Mouse (Mus musculus): Measurements from ENCODE around the gene Nptn. TPM values are rescaled to one million over a fixed set of nuclear protein-coding genes. Genes with fewer than 3 reads are reported as not detected.
A peak's percentile ranks its signal among the peaks of the same experiment; 100 is the strongest.

Gene Nptn
- polyA plus RNA-seq, 1 experiment from 2014 or later = 169 TPM

DNA sequence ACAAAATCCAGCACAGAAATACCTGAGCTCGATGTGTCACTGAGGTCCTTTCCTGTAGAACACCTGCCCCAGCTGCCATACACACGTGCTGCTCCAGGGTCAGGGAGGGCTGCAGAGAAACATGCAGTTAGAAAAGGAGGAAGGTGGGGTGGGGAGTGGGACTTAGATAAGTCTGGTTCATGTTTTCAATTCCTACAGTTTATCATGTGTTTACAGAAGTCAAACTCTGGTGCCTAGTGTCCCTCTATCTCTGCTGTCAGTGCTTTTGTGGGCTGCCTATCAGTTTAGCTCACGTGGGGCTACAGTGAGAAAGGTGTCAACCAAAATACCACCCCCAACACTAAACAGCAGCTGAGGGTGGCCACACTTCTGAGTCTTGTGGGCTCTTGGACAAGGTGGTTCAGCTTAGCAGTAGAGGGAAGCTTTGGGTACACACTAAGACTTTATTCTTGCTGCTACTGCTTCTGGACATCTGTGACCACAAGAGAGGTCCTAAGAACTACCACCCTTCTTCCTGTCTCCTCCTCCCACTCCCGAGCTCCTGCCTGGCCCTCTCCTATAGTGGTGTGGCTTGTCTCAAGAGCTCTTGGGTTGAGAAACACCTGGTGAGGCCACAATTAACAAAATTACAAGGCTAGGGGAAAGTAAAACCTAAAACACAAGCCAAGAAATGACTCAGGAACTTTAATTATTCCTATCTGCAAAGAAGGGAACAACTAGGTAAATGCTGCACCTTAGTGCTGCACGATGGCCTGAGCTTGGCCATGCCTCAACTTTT is 75.9 kb downstream of the Nptn start:
- Histone ChIP-seq H3K27me3 (ENCODE audit: insufficient read depth, low read length) (no peaks in the 10 kb centered on the region), H3K4me1 (replicated peaks; ENCODE audit: insufficient read depth, low read length) (no peaks in the 10 kb centered on the region), H3K27ac (no peak overlapping the region), H3K4me2 (ENCODE audit: low read length) (no peak overlapping the region), H3K4me3 (replicated peaks; ENCODE audit: low read depth, low read length) (no peak overlapping the region), H3K9me3 (replicated peaks; ENCODE audit: low read length) (no peaks in the 10 kb centered on the region), H3K9ac (ENCODE audit: low read depth, low read length) (no peak overlapping the region), H3K36me3 (ENCODE audit: insufficient read depth, low read length) (no peaks in the 10 kb centered on the region)
- ATAC-seq (replicated peaks; ENCODE audit: low FRiP score, low read depth) (no peak), DNase-seq (ENCODE audit: low spot score) (no peak)
- no peak for TF ChIP-seq CTCF (IDR thresholded peaks at IDR 0.05; ENCODE audit: low read depth)
- 79% methylated on average over 5 of the region's 5 CpGs for WGBS

DNA sequence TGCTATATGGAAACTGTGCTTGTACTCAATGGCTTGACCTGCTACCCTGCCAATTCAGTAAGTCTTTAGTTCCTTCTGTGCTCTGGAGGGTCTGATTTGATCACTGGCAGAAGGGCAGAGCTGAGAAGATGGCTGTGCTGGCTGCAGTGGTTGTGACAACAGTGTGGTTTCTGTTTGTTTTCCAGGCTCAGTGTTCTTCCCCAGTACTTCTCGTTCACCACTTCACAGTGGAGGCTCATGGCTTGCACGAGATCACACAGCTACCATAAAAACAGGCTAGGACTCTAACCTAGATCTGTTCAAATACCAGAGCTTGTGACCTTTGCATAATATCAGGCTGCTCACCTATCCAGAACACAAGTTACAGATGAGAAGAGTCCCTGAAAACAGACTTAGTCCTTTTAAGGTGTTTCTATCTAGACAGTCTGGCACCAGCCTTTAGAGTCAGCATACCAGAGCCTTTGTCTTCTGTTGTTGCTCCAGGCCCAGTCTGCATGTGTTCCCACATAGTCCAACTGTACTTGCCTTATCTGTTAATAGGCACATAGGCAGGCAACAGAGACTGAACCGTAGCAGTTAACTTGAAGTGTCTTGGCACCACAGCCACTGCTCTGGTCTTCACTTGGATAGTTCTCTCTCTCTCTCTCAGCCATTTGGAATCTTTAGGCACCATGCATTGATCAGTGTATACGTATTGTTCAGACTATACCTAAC is 76.7 kb downstream of the Nptn start:
- no peak for TF ChIP-seq CTCF (IDR thresholded peaks at IDR 0.05; ENCODE audit: low read depth)
- Histone ChIP-seq H3K27me3 (ENCODE audit: insufficient read depth, low read length) (no peaks in the 10 kb centered on the region), H3K36me3 (ENCODE audit: insufficient read depth, low read length) (no peaks in the 10 kb centered on the region), H3K4me2 (ENCODE audit: low read length) (no peak overlapping the region), H3K9ac (ENCODE audit: low read depth, low read length) (no peak overlapping the region), H3K27ac (no peak overlapping the region), H3K4me1 (replicated peaks; ENCODE audit: insufficient read depth, low read length) (no peaks in the 10 kb centered on the region), H3K4me3 (replicated peaks; ENCODE audit: low read depth, low read length) (no peak overlapping the region), H3K9me3 (replicated peaks; ENCODE audit: low read length) (no peaks in the 10 kb centered on the region)
- ATAC-seq (replicated peaks; ENCODE audit: low FRiP score, low read depth) = no peak
- 80% methylated on average over 4 of the region's 4 CpGs for WGBS
- DNase-seq (ENCODE audit: low spot score) = no peak

DNA sequence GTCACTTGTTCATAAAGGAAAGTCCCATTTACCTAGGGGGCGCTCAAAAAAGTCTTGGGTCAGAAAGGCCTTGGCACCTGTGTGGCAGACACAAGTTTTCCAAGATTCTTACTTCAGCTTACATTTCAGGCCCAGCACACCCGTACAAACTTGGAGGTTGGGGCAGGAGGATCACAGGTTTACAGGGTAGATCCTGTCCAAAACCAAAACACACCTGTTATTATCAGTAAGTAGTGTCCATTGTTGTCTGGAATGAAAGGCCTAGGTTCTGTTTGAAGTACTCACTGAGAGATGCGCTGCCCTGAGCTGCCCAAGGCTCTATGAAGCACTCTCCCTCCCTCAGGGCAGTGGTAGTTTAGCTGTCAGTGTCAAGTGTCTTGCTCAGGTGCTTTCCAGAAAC is 77.3 kb downstream of the Nptn start:
- H3K9ac ChIP-seq (ENCODE audit: low read depth, low read length) = no peak overlapping the region
- no peak overlapping the region for H3K4me2 ChIP-seq (ENCODE audit: low read length)
- DNase-seq (ENCODE audit: low spot score) = no peak
- H3K36me3 ChIP-seq (ENCODE audit: insufficient read depth, low read length) = no peaks in the 10 kb centered on the region
- 90% methylated on average over 3 of the region's 3 CpGs for WGBS
- no peaks in the 10 kb centered on the region for H3K27me3 ChIP-seq (ENCODE audit: insufficient read depth, low read length)
- no peak for ATAC-seq (replicated peaks; ENCODE audit: low FRiP score, low read depth)
- H3K4me3 ChIP-seq (replicated peaks; ENCODE audit: low read depth, low read length) = no peak overlapping the region
- no peak for TF ChIP-seq CTCF (IDR thresholded peaks at IDR 0.05; ENCODE audit: low read depth)
- H3K27ac ChIP-seq = no peak overlapping the region
- H3K9me3 ChIP-seq (replicated peaks; ENCODE audit: low read length) = no peaks in the 10 kb centered on the region
- no peaks in the 10 kb centered on the region for H3K4me1 ChIP-seq (replicated peaks; ENCODE audit: insufficient read depth, low read length)

DNA sequence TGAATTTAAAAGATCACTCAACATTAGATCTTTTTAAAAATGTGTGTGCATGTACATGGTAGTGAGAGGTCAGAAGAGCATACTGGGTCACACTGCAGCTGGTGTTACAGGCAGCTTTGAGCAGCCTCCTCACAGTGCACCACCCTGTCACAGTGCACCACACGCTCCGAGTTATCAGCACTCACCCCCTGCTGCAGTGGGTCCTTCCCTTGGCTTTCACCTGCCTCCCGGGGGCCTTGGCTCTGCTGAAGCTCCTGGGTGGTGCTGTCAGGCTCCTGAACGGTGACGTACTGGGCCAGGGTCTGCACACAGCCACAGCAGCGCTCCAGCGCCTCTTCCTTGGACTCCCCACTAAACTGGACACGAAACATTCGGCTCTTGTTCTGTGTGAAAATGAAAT is 77.9 kb downstream of the Nptn start:
- Histone ChIP-seq H3K4me2 (ENCODE audit: low read length) (no peak overlapping the region), H3K36me3 (ENCODE audit: insufficient read depth, low read length) (no peaks in the 10 kb centered on the region), H3K27ac (no peak overlapping the region), H3K27me3 (ENCODE audit: insufficient read depth, low read length) (no peaks in the 10 kb centered on the region), H3K4me1 (replicated peaks; ENCODE audit: insufficient read depth, low read length) (no peaks in the 10 kb centered on the region), H3K9ac (ENCODE audit: low read depth, low read length) (no peak overlapping the region), H3K4me3 (replicated peaks; ENCODE audit: low read depth, low read length) (no peak overlapping the region), H3K9me3 (replicated peaks; ENCODE audit: low read length) (no peaks in the 10 kb centered on the region)
- no peak for TF ChIP-seq CTCF (IDR thresholded peaks at IDR 0.05; ENCODE audit: low read depth)
- ATAC-seq (replicated peaks; ENCODE audit: low FRiP score, low read depth) = no peak
- WGBS = 86% methylated on average over 9 of the region's 9 CpGs
- no peak for DNase-seq (ENCODE audit: low spot score)

DNA sequence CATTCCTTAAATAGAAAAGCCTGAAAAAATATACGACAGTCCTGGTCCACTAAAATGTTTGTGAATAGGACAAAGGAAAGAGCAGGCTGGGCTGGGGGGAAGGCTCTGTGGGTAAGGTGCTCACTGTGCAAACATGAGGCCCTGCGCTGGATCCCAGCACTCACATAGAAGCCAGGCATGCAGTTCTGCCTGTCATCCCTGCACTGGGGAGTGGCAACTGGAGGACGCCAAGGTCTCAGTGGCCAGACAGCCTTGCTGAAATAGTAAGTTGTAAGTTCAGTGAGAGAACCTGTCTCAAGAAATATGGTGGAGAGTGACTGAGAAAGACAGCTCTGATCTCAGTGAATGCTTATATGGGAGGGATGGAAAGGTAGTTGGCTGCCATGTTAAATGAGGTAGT is 78.6 kb downstream of the Nptn start:
- Histone ChIP-seq H3K9ac (ENCODE audit: low read depth, low read length) (no peak overlapping the region), H3K9me3 (replicated peaks; ENCODE audit: low read length) (no peaks in the 10 kb centered on the region), H3K36me3 (ENCODE audit: insufficient read depth, low read length) (no peaks in the 10 kb centered on the region), H3K27ac (no peak overlapping the region), H3K4me3 (replicated peaks; ENCODE audit: low read depth, low read length) (no peak overlapping the region), H3K27me3 (ENCODE audit: insufficient read depth, low read length) (no peaks in the 10 kb centered on the region), H3K4me2 (ENCODE audit: low read length) (no peak overlapping the region), H3K4me1 (replicated peaks; ENCODE audit: insufficient read depth, low read length) (no peaks in the 10 kb centered on the region)
- ATAC-seq (replicated peaks; ENCODE audit: low FRiP score, low read depth) (no peak), DNase-seq (ENCODE audit: low spot score) (no peak)
- no peak for TF ChIP-seq CTCF (IDR thresholded peaks at IDR 0.05; ENCODE audit: low read depth)
- WGBS = 95% methylated on average over 3 of the region's 3 CpGs

DNA sequence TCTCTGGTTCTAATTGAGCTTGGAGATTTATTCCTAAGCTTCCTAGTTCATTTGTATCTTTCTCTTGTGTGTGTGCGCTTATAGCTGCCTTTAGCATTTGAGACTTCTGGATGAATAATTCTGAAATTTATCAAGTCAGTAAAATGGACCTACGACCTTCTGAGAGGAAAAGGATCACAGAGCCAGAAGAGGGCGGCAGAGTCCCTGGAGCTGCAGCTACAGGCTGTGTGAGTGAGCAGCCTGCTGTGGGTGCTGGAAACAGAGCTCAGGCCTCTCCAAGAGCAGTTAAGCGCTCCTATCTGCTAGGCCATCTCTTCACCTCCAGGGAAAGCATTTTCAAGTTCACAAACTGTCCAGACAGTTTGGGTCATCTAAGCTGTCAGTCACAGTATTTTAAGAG is 80.0 kb downstream of the Nptn start:
- no peaks in the 10 kb centered on the region for H3K36me3 ChIP-seq (ENCODE audit: insufficient read depth, low read length)
- no peak overlapping the region for H3K27ac ChIP-seq
- WGBS = 95% methylated on average over 4 of the region's 4 CpGs
- H3K4me3 ChIP-seq (replicated peaks; ENCODE audit: low read depth, low read length) = no peak overlapping the region
- peak; percentile 32; the same call in 1 of the 2 replicates for TF ChIP-seq CTCF (IDR thresholded peaks at IDR 0.05; ENCODE audit: low read depth)
- H3K27me3 ChIP-seq (ENCODE audit: insufficient read depth, low read length) = no peaks in the 10 kb centered on the region
- DNase-seq (ENCODE audit: low spot score) (no peak), ATAC-seq (replicated peaks; ENCODE audit: low FRiP score, low read depth) (no peak)
- no peak overlapping the region for H3K4me2 ChIP-seq (ENCODE audit: low read length)
- no peak overlapping the region for H3K9ac ChIP-seq (ENCODE audit: low read depth, low read length)
- H3K4me1 ChIP-seq (replicated peaks; ENCODE audit: insufficient read depth, low read length) = no peaks in the 10 kb centered on the region
- no peaks in the 10 kb centered on the region for H3K9me3 ChIP-seq (replicated peaks; ENCODE audit: low read length)

All from kidney, postnatal 0 days (tissue).